Comparison of ENCODE assay signal across 31 mouse cellular contexts in the genomic region with DNA sequence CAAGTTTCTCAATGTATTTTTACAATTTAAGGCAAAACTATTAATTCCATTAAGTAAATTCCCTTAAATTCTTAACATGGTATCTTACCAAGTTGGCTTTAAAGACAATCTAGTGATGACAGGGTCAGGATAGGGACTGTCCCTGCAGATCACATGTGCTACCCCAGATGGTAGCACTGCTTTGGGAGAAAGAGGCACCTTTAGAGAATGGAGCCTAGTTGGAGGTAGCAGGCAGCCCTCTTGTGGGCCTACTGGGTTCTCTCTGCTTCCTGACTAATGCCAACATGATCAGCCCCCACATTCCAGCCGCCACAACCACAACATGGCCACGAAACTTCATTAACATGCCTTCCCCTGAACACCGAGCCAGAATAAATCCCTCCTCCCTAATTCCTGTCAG. TPM values are rescaled to one million over a fixed set of nuclear protein-coding genes. Genes with fewer than 3 reads are reported as not detected.
DNase-seq lines count a peak whose midpoint lies in the region; ATAC-seq and TF ChIP-seq lines count a peak whose summit lies in the region.
"Had no signal": no experiment of that assay in that cellular context is flagged by ENCODE, and none has a peak within 500 bp of the region (broad histone marks: within the 10 kb centered on the region; RNA-seq: fewer than 3 reads in every experiment).

No protein-coding gene starts in this region.

- H3K36me3 ChIP-seq in kidney, postnatal 0 days (ENCODE audit: insufficient read depth, low read length) = no peaks in the 10 kb centered on the region
- no peaks in the 10 kb centered on the region for H3K36me3 ChIP-seq in myocyte (ENCODE audit: control insufficient read depth, insufficient read depth)
- H3K36me3 ChIP-seq: forebrain, embryonic 15.5 days; heart, embryonic 13.5 days; liver, embryonic 15.5 days; neural tube, embryonic 12.5 days had no signal

- intact Hi-C loops in heart, postnatal 36 days (cut with DNase I) = no loop called here

- H3K27me3 ChIP-seq in kidney, postnatal 0 days (ENCODE audit: insufficient read depth, low read length) = no peaks in the 10 kb centered on the region
- H3K27me3 ChIP-seq in myocyte (ENCODE audit: control insufficient read depth, insufficient read depth, insufficient read length) = no peaks in the 10 kb centered on the region
- H3K27me3 ChIP-seq: forebrain, embryonic 15.5 days; heart, embryonic 13.5 days; limb, embryonic 12.5 days; liver, embryonic 15.5 days; neural tube, embryonic 12.5 days had no signal

- no peak overlapping the region for H3K4me2 ChIP-seq in kidney, postnatal 0 days (ENCODE audit: low read length)
- peak overlapping the region; percentile 13 for H3K4me2 ChIP-seq in myocyte (ENCODE audit: low read depth)
- H3K4me2 ChIP-seq: forebrain, embryonic 15.5 days; heart, embryonic 13.5 days; limb, embryonic 12.5 days; liver, embryonic 15.5 days; midbrain, embryonic 11.5 days; neural tube, embryonic 12.5 days had no signal

- TF ChIP-seq CTCF in kidney, postnatal 0 days (IDR thresholded peaks at IDR 0.05; ENCODE audit: low read depth) = peak; percentile 6; the same call in 1 of the 2 replicates

- no peaks in the 10 kb centered on the region for H3K9me3 ChIP-seq in kidney, postnatal 0 days (replicated peaks; ENCODE audit: low read length)
- H3K9me3 ChIP-seq: forebrain, embryonic 15.5 days; G1E; heart, embryonic 13.5 days; limb, embryonic 12.5 days; liver, embryonic 15.5 days; neural tube, embryonic 12.5 days had no signal

- no peak overlapping the region for H3ac ChIP-seq in myocyte (ENCODE audit: control insufficient read depth, insufficient read length)

- no peak for ATAC-seq in kidney, postnatal 0 days (replicated peaks; ENCODE audit: low FRiP score, low read depth)
- ATAC-seq: forebrain, embryonic 15.5 days; hindbrain, postnatal 0 days; intestine, embryonic 16.5 days; lung, postnatal 0 days; midbrain, embryonic 16.5 days had no signal

- WGBS in kidney, postnatal 0 days = 36% methylated on average over 3 of the region's 3 CpGs

- peaks cover 3% of the 10 kb centered on the region; the same call in 1 of the 2 replicates for H3K4me1 ChIP-seq in kidney, postnatal 0 days (replicated peaks; ENCODE audit: insufficient read depth, low read length)

- no peak for TF ChIP-seq POLR2A in myocyte (IDR thresholded peaks at IDR 0.05; ENCODE audit: insufficient read length, low read depth)

- no peak for DNase-seq in kidney, postnatal 0 days (ENCODE audit: low spot score)
- DNase-seq in kidney, postnatal 4 days = no peak
- DNase-seq in 416B (ENCODE audit: low read depth) = peak; percentile 40
- DNase-seq in NIH3T3 (ENCODE audit: low read depth) = peak; percentile 27
- DNase-seq in heart, postnatal 36 days = no peak
- DNase-seq in adrenal gland, adult 8-10 months = no peak
- DNase-seq: adrenal gland, postnatal 36 days; B cell, adult 2 months; cerebellum, adult 18-20 months; cerebellum, postnatal 14 days; gastrocnemius, postnatal 25 days; heart, adult 18-20 months; heart, postnatal 10 days; kidney, adult 8-10 months; kidney, postnatal 10 days; right cerebral cortex, postnatal 4 days; thymus, adult 2 months; thymus, postnatal 36 days had no signal

- no peak overlapping the region for H3K27ac ChIP-seq in kidney, postnatal 0 days
- H3K27ac ChIP-seq: forebrain, embryonic 15.5 days; heart, embryonic 13.5 days; hindbrain, postnatal 0 days; limb, embryonic 12.5 days; liver, embryonic 15.5 days; macrophage; neural tube, embryonic 12.5 days had no signal

- no peak overlapping the region for H3K4me3 ChIP-seq in kidney, postnatal 0 days (replicated peaks; ENCODE audit: low read depth, low read length)
- no peak overlapping the region for H3K4me3 ChIP-seq in myocyte
- H3K4me3 ChIP-seq: forebrain, embryonic 15.5 days; heart, embryonic 13.5 days; limb, embryonic 12.5 days; liver, embryonic 15.5 days; neural tube, embryonic 12.5 days had no signal

- no peak overlapping the region for H3K9ac ChIP-seq in kidney, postnatal 0 days (ENCODE audit: low read depth, low read length)
- H3K9ac ChIP-seq: forebrain, embryonic 15.5 days; heart, embryonic 13.5 days; limb, embryonic 12.5 days; liver, embryonic 15.5 days; neural tube, embryonic 12.5 days had no signal

- peaks cover 94% of the 10 kb centered on the region for H3K79me2 ChIP-seq in myocyte (ENCODE audit: control insufficient read depth, insufficient read depth)

TF ChIP-seq in myocyte, 11 proteins besides CTCF, POLR2A, EP300 and RAD21:
- TF ChIP-seq TCF12 (IDR thresholded peaks at IDR 0.05; ENCODE audit: insufficient read depth, poor library complexity, severe bottlenecking) (no peak), SRF (IDR thresholded peaks at IDR 0.05; ENCODE audit: control insufficient read depth, insufficient read length, low read depth) (no peak), REST (IDR thresholded peaks at IDR 0.05; ENCODE audit: insufficient read depth, insufficient read length) (no peak), E2F4 (IDR thresholded peaks at IDR 0.05; ENCODE audit: insufficient read depth) (no peak), TCF3 (IDR thresholded peaks at IDR 0.05; ENCODE audit: insufficient read length, low read depth) (no peak), MYOG (IDR thresholded peaks at IDR 0.05; ENCODE audit: control insufficient read depth in 1 of 3, insufficient read depth in 1 of 3, insufficient read length in 2 of 3, low read depth in 2 of 3) (no peak), MYOD1 (IDR thresholded peaks at IDR 0.05; ENCODE audit: control insufficient read depth in 1 of 3, insufficient read length in 2 of 3, low read depth in 2 of 3) (no peak), USF1 (IDR thresholded peaks at IDR 0.05; ENCODE audit: low read depth) (no peak), POLR2AphosphoS2 (IDR thresholded peaks at IDR 0.05; ENCODE audit: insufficient read length, low read depth) (no peak), CEBPB (IDR thresholded peaks at IDR 0.05; ENCODE audit: insufficient read depth, poor library complexity, severe bottlenecking) (no peak), MAX (IDR thresholded peaks at IDR 0.05; ENCODE audit: low read depth) (no peak)

RNA-seq across cellular contexts. Expression of gene Chd6, which starts 6.8 kb away (rescaled TPM):
- polyA plus RNA-seq in kidney, postnatal 0 days (2015; fragmentation: Nextera tagmentation; extraction: Ambion mirVana) = 22.4 and 25.0 TPM in 2 replicates
- 5.1 TPM for polyA plus RNA-seq in myocyte (2012; fragmentation: generic; extraction: Trizol)
- total RNA-seq in heart, postnatal 36 days (2021) = 10 to 100 TPM; 56.5 to 64.0 TPM
- total RNA-seq in adrenal gland, adult 8-10 months (2022) = 10 to 100 TPM; 33.5 to 67.6 (median 45.5) TPM

Comparison
In these comparisons a context has a peak if more than half of its experiments do, and no peak if none do; other contexts are left out.
1. DNase-seq: peak in 416B (single experiment) and NIH3T3 (single experiment); none in kidney, postnatal 0 days (single experiment), kidney, postnatal 4 days (0 of 2), heart, postnatal 36 days (0 of 2) and adrenal gland, adult 8-10 months (single experiment).